Mouse (Mus musculus): ENCODE data around the gene Arpc1a. TPM values are rescaled to one million over a fixed set of nuclear protein-coding genes. Genes with fewer than 3 reads are reported as not detected.
"Not testable (repeated sequence)": the region's sequence is repeated elsewhere in the genome, so short reads cannot be mapped to it uniquely, and the experiment has no call there.

Gene Arpc1a
- polyA plus RNA-seq, 1 experiment from 2014 or later: 153 TPM

DNA sequence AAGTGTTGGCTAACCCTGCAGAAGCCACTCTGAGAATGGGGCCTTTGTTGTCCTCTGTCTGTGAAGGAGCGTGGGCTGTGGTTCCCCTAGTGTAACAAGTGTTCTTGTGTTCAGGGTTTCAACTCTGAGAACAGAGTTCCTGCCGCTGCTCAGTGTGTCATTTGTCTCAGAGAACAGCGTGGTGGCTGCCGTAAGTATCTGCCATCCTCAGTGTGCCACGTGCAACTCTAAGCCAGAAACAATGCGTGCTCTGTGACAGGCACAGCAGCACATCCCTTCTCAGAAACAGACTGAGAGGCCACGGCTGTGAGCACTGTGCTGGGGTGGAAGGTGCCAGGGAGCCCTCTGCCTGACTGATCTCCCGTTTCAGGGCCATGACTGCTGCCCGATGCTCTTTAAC lies 20.7 kb downstream of the Arpc1a start:
- DNase-seq (ENCODE audit: low spot score): no peak

DNA sequence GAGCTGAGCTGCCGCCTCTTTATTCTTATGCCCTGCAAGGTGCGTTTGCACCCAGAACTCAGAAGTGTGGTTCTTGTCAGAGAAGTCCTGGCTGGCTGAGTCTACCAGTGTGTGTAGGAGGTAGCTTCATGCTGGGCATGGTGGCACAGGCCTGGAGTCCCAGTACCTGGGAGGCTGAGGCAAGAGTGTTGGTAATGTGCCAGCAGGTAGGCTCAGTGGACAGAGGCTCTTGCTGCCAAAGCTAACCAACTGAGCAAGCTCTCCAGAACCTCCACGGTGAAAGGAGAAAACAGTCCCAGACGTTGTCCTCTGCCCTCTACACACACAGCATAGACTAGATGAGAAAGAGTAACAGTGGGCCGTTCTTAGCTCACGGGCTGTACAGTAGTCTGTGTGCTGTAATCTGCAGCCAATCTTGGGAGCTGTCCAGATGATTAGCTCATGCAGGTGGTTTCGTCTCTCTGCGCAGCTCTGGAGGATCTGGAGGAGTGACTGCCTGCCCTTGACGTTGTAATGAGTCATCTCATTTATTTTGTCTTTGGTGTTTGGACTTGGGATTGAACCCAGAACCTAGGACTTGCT lies 22.2 kb downstream of the Arpc1a start:
- DNase-seq (ENCODE audit: low spot score): no peak

DNA sequence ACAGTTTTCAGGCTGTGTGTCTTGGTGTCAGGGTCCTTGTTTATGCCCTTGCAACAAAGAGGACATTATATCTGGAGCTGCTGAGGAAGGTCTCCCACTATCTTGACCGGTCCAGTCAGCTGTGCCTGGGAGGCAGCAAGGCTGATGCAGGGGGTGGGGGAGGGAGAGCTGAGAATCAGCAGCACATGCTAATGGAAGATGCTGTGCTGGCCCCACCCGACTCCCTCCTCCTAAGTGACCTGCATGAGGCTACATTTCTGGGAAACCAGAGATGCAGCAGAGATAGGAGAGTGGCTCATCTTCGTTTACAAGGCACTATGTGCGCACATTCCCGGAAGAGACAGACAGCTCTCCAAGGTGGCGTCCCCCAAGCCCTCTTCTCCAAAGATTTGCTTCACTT lies 26.8 kb downstream of the Arpc1a start:
- DNase-seq (ENCODE audit: low spot score): no peak

DNA sequence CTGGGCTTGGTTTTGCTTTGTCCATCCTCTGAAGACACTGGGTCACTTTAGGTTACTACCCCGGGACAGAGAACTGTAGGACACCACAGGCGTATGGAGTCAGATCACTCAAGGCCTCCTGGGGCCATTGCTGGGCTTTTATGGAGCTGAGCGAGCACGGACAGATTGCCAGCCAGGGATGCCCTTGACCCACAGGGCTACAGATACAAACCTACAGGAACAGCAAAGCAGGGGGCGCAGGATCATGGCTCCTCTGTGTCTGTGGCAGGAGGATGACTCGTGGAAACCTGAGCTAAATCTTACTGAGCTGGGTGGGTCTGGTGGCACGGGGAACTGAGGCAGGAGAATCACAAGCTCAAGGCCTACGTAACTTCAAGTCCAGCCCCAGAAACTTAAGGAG lies 28.9 kb downstream of the Arpc1a start:
- DNase-seq (ENCODE audit: low spot score): no peak

DNA sequence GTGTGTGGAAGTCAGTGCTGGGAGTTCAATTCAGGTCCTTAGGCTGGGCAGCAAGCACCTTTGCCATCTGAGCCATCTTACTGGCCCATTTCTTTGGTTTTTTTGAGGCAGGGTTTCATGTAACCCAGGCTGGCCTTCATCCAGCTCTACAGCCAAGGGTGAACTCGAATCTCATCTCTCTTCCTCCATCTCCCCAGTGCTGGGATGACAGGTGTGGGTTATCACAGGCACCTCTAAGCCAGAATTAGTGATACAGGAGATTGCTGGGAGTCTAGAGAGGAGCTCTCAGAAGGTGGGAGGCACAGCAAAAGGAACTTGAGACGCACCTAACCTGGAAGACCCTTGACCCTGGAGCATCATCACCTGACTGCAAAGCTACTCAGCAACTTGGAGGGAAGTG lies 29.8 kb downstream of the Arpc1a start:
- DNase-seq (ENCODE audit: low spot score): no peak

DNA sequence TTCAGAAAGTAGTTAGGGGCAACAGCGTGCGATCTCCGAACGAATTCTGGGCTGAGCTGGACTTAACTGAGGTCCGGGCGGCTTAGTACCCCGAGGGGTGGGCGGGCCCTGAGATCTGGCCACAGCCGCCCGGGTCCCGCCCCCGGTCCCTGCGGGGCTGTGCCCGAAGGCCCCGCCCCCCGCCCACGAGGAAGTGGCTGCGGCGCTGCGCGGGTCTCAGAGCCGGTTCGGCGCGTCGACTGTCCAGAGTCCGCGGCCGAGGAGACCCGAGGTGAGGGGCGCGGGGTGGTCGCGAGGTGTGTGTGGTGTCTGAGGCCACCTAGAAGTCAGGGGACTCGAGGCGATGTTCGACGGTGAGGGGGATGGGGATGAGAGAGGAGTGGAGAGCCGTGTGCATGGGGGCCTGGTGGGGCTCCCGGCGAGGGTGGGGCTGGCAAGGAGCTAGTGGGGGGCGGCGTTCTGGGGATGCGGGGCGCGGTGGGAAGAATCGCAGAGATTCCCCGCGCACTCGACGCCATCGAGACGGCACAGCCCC lies 30.5 kb downstream of the Arpc1a start, which contains the start of gene Arpc1b:
Gene Arpc1b (plus strand): TSS at position 145 of the 535 bp plus-strand sequence.
- peak; percentile 56 for DNase-seq (ENCODE audit: low spot score)

DNA sequence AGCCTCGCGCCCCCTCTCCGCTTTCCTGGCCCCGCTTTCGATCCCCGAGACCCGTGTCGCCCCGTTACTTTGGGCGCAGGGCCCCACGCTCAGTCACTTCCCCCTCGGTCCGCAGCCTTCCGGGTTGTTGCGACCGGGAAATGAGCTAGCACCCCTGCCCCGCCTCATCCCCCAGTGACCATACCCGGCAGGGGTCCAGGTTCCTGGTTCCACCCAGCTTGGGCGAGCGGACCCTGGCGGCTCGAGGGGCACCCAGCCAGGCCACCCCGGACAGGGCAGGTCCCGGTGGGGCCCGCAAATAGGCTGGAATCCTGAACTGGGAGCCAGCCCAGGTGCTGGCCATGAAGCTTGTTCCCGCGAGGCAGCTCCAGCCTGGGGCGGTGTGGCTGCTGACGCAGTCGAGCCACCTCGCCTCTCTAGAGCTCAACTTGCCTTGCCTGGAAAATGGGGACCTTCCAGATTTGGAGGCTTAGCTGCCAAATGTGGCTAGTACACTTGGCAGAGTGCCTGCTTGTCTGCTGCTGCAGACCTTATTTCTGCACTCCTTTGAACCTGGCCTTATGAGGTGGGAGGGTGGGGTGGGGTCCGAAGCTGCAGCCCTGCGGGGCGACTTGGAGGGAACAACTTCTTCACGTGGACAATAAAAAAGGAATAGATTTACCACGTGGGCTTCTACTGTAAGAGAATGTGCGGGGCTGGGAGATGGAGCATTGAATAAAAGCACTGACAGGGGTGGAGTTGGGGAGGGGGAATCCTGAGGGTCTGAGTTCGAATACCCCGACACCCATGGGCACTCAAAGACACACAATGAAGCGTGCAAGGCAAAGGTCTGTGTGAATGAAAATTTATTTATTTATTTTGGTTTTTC lies 31.2 kb downstream of the Arpc1a start:
- peak; percentile 64 for DNase-seq (ENCODE audit: low spot score)

DNA sequence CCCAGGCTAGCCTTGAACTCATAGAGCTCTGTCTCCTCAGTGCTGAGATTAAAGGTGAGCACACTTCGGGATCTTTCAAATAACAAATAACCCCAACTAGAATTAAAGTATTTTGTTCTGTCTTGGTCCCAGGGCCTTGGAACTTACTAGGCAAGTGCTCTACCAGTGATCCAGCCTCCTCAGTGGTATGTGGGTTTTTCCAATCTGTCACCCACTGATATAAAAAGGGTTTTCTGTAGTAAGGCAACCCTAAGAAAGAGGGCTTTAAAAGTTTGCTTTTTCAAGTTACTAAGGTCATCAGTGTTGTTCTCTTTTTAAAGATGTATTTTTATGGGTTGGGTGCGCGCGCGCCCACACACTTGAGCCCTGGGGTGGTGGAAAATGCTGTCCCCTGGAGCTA lies 32.1 kb downstream of the Arpc1a start:
- DNase-seq (ENCODE audit: low spot score): no peak

DNA sequence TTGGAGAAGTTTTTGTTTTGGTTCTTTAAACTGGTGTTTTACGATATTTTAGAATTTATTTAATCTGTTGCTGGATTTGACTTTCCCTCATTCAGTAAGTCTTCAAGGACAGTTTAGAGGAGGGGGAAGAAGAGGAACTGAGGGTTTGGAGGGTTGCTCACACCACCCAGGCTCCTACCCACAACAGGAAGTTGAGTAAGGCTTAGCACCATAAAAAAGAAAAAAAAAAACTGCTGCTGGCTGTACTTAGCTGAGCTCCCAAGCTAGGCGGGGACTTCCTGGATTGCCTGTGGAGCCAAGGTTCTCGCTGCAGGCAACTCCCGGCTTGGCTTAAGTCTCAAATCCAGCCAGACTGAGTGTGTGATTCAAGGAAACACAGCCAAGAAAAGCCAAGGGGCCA lies 32.7 kb downstream of the Arpc1a start:
- DNase-seq (ENCODE audit: low spot score): peak; percentile 74

DNA sequence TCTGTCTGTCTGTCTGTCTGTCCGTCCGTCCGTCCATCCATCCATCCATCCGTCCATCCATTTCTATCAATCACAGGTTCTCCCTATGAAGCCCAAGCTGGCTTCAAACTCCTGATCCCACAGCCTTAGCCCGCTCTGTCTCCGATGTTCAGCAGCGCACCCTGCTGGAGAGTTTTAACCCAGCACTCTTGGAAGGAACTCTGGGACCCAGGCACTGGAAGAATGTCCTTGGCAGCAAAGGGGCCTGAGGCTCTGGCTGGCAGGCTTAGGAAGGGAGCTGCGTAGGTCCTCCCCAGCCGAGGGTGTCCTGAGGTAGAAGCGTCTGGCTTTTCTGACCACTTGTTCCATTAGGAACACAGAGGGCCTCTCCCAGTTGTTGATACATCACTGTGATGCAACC lies 33.3 kb downstream of the Arpc1a start:
- DNase-seq (ENCODE audit: low spot score): peak; percentile 55

DNA sequence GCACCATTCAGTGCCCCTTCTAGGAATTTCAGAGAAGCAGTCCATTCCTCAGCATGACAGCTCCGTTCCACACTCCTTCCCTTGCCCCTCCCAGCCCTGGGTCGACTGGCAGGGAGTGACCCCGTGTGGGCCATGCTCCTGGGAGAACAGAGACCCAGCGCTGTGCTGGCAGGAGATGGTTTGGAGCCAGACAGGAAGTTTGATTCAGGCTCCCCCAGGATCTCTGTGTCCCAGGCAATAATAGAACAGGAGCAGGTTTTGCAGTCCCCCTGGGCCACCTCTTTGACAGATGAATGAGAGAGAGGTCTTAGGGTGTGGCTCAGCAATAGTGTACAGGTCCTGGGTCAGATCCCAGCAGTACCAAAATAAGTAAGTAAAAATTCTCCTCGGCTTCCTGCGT lies 34.4 kb downstream of the Arpc1a start:
- DNase-seq (ENCODE audit: low spot score): no peak

DNA sequence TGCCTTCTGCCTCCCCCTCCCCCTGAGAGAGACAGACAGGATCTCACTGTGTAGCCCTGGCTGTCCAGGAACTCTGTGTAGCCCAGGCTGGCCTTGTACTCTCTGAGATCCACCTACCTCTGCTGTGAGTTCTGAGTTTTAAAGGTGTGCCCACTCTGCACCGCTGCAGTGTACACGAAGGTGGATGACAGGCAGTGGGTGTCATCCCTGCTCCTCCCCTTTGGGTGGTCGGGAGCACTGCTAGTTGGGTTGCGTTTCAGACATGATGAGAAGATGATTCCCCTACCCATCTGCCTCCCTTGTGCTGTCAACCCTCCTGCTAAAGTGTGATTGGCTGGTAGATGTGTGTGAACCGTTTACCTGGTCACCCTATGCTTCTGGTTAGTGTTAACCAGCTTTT lies 34.8 kb downstream of the Arpc1a start:
- DNase-seq (ENCODE audit: low spot score): no peak

DNA sequence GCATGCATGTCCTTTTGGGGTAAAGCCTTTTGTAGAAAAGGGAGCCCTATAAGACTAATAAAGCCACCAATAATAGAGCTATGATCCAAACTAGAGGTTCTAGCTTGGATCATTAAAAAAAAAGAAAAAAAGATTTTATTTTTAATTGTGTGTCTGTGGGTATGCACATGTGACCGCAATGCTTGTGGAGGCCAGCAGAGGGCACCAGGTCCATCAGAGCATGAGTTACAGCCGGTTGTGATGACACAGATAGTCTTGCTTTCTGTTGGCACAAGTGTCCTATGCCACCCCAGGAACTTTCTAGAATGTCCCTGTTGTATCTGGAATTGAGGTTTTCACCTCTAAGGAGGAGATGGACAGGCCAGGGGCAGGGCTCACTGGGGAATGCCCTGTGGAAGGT lies 35.8 kb downstream of the Arpc1a start:
- DNase-seq (ENCODE audit: low spot score): no peak

DNA sequence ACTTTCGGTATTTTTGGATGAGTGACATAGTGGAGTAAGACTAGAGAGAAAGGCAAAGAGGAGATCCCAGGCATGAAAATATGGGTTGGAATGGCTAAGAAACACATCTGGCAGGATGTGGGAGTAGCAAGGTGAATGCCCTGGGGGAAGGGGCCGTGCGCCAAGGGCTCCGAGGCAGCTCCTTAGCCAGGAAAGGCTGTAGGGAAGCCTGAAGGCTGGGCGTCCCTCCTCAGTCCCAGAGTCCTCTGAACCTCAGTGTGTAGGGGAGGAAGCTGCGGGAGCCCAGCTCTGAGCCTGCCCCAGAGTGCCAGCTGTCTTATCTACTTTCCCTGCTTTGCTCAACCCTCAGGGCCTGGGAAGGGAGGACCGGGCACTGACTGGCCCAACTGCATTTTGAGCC lies 37.3 kb downstream of the Arpc1a start:
- no peak for DNase-seq (ENCODE audit: low spot score)

DNA sequence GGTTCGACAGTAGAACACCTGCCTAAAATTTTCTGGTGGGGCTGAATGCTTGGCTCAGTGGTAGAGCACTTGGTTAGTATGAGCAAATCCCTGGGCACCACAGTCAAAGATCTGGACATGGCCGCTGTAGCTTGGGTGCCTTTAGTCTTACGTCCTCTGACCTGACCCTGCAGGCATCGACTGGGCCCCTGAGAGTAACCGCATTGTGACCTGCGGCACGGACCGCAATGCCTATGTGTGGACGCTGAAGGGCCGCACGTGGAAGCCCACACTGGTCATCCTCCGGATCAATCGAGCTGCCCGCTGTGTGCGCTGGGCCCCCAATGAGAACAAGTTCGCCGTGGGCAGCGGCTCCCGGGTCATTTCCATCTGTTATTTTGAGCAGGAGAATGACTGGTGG lies 39.8 kb downstream of the Arpc1a start:
- no peak for DNase-seq (ENCODE audit: low spot score)

DNA sequence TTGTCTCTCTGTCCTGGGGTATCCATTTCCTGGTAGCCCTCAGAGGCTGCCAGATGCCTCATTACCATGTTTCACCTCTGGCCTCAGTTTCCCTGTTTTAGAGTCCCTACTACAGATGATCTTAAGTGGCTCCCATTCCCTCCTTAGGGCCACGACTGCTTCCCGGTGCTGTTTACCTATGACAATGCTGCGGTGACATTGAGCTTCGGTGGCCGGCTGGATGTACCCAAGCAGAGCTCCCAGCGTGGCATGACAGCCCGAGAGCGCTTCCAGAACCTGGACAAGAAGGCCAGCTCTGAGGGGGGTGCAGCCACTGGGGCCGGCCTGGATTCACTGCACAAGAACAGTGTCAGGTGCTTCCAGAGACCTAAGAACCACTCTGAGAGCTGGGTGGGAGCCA lies 43.0 kb downstream of the Arpc1a start:
- no peak for DNase-seq (ENCODE audit: low spot score)

DNA sequence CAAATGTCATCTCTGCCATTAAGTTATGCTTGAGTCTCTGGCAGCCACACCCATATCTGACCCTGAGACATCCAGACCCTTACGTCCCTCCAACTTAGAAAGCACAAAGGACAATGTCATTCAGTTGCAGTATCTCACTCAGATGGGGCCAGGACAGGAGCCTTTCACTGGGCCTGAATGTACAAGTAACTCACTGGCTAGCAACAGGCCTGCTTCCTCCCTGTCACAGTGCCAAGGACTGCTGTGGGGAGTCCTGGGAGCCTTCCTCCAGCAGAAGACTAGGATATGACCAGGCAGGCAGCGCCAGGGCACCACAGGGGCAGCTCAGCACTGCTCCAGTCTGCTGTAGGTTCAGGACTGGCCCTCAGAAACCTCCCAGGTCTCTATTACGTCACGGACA lies 45.5 kb downstream of the Arpc1a start:
- DNase-seq (ENCODE audit: low spot score): no peak

DNA sequence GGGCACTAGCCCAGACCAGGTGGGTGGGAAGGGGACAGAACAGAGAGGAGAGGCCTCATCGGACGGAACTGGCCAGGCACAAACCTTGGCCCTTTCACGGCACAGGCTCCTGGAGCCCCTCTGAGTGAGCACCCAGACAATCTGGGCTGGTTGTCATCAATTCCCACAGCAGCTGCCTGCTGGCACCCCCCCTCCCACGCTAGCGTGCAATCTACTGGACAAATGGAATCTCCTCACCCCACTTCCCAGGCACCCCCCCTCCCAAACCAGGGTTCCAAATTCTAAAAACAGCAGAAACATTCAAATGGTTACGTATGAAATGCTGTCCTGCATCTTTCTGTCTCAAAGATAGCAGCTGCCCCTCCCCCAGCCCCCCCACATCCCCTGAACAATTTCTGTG lies 46.1 kb downstream of the Arpc1a start:
- not testable (repeated sequence) for DNase-seq (ENCODE audit: low spot score)

DNA sequence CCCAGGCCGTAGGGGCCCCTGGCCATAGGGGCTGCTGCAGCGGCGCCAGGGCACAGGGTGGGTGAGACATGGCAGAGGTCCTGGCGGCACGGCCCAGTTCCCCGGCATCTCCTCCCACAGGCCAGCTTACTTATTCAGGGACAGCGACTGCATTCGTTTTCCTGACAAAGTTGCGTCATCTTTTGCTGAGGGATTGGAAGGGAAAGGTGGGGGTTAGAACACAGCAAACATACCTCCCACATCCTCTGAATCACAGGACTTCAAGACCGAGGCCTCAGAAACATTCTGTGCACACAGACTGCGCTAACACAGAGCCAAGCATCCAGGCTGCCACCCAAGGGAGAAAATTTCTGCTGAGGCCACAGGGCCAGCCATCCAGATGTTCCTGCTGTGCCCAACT lies 46.6 kb downstream of the Arpc1a start:
- DNase-seq (ENCODE audit: low spot score): no peak

DNA sequence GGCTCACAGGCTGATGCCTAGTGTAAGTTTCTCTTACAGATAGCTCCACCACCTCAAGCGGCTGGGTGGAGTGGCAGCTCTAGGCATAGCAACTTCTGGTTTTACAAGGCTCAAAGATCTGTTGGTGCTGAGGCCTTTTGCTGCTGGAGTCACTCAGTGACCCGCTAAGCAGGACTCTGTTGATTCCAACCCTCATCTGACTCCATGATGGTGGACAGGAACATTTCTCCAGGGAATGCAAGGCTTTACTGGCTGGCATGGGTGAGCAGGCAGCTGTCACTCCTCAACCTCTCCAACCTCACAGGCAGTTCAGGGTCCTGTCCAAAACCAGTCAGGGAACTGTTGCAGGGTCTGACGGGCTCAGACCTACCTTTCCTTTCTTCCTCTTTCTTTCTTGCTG lies 47.4 kb downstream of the Arpc1a start:
- DNase-seq (ENCODE audit: low spot score): no peak

DNA sequence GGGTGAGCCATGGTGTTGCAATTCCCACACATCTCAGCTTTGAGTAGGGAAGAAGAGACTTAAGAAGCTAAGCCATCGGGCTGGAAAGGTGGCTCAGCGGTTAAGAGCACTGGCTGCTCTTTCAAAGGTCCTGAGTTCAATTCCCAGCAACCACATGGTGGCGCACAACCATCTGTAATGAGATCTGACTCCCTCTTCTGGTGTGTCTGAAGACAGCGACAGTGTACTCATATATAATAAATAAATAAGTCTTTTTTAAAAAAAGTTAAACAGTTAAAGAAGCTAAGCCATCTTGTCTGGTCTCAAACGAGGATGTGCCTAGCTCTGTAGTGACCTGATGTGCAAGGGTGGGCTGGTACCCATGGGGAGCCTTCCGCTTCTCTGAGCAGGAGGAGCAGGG lies 49.6 kb downstream of the Arpc1a start:
- DNase-seq (ENCODE audit: low spot score): not testable (repeated sequence)

DNA sequence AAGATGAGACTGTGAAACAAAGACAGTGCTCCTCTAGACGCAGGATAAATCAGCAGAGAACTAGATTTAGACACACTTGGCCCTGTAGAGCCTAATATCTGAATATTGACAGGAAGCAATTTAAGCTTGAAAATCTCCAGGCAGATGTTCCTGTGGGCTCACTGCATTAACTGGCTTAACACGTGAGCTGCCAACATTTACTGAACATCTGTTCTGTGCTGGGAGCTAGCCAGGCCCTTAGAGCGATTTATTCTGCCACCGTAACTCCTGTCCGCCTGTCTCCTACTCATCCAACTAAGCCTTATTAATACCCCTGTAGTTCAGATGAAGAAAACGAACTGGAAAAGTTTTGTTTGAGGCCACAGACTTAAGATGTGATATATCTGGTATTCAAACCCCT lies 55.2 kb downstream of the Arpc1a start:
- no peak for DNase-seq (ENCODE audit: low spot score)
